Mouse (Mus musculus) myocyte (in vitro differentiated cells): ENCODE data around the gene Lyg1.

Experiments
- MAX ChIP-seq: IDR thresholded peaks from one replicate; pipeline ENCODE4 v1.6.1; 2011; ENCODE audit warnings: low read depth, mild to moderate bottlenecking, control low read depth
- MYOG ChIP-seq, 3 experiments: IDR thresholded peaks; one replicate each; pipeline ENCODE4 v1.6.1; 2011; ENCODE audit warnings: control low read depth in 2 of 3, low read depth in 2 of 3, mild to moderate bottlenecking in 2 of 3; ENCODE audit not compliant: insufficient read length in 2 of 3, control insufficient read depth in 1 of 3, insufficient read depth in 1 of 3
- POLR2A ChIP-seq: IDR thresholded peaks from one replicate; pipeline ENCODE4 v1.6.1; 2011; ENCODE audit warnings: low read depth, mild to moderate bottlenecking, control low read depth, moderate library complexity; ENCODE audit not compliant: insufficient read length
- USF1 ChIP-seq: IDR thresholded peaks from one replicate; pipeline ENCODE4 v1.6.1; 2011; ENCODE audit warnings: low read depth, mild to moderate bottlenecking, control low read depth, moderate library complexity

DNA sequence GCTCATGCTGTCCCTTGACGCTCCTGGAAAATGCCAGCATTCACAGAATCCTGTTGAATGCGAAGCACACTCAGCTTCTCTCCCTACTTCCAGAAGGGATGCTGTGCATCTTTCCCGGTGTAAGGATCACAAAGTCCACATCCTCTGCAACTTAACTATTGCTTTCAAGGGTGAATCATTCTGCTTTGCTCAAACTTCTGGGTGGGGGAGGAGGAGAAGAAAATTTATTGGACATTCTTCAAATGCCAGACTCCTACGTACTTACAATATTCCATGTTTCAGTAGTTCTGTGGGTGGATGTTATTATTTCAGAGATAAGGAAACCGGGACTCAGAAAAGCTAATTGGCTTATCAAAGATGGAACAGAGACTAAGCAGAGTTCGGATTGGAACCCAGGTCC, 39.5 kb downstream of the Lyg1 start:
- no peak for TF ChIP-seq MYOG (IDR thresholded peaks at IDR 0.05; ENCODE audit: control insufficient read depth in 1 of 3, insufficient read depth in 1 of 3, insufficient read length in 2 of 3, low read depth in 2 of 3)
- TF ChIP-seq USF1: no peak
- TF ChIP-seq POLR2A: no peak
- no peak for TF ChIP-seq MAX
